Mouse (Mus musculus) embryonic fibroblast, embryonic 13.5 days (primary cell): Measurements from ENCODE around the gene H2-M5.

ENCODE experiments used
- CTCF ChIP-seq: IDR thresholded peaks from 2 replicates; pipeline ENCODE4 v1.5.1; 2011; ENCODE audit warnings: mild to moderate bottlenecking, control low read depth, low read length, moderate library complexity, borderline replicate concordance; ENCODE audit not compliant: insufficient read depth
- POLR2A ChIP-seq: IDR thresholded peaks from 2 replicates; pipeline ENCODE4 v1.6.1; 2011; ENCODE audit warnings: low read depth, mild to moderate bottlenecking, control low read depth, low read length, moderate library complexity

DNA sequence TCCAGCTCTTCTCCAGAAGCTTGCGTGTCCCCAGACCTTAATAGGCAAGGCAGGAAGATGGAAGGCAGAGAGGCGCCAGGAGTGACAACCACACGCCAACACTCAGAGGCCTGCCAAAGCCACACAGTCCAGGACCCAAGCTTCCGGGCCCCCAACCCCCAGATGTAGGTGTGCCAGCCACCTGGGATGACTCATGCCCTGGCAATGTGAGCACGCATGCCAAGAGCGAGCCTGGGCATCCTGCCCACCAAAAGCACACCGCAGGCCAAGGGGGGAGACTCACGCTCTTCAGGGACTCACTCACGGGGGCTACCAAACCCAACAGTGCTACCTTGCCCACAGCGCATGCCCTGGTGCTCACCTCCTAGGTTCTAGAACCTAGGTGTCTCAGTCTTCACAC lies 46.9 kb downstream of the H2-M5 start:
- TF ChIP-seq CTCF (no peak), POLR2A (no peak)
